Mouse (Mus musculus) WW6 (cell line): ENCODE measurements around the gene Bricd5.

Experiments used
- DNase-seq: peaks from one replicate; pipeline ENCODE4 v3.0.0-alpha.2; 2013; ENCODE audit warnings: low read depth, low spot score

The Bricd5 gene

DNA sequence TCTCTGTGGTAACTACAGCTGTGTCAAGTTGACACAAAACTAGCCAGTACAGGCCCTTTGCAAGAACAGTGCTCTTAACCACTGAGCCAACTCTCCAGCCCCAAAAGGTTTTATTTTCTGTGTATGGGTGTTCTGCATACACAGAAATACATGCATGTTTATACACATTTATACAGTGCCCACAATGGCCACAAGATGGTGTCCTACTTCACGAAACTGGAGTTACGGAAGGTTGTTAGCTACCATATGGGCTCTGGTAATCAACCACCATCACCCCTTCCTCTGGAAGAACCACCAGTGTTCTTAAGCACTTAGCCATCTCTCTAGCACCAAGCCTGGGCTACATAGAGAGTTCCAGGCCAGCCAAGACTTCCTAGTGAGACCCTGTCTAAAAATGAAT lies 12.1 kb upstream of the Bricd5 start:
- no peak for DNase-seq

DNA sequence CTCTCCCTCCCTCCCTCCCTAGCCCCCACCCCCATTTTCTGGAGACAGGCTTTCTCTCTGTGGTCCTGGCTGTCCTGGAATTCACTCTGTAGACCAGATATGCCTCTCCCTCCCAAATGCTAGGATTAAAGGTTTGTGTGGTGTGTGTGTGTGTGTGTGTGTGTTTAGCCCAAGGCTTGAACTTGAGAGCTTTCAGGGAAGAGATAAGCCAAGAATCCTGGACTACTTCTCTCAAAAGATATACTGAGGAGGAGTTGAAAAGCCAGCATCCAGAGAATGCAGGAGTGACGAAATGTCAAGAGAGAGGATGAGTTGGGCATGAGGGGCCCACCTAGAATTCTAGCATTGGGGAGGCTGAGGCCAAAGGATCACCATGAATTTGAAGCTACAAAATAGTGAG lies 10.8 kb upstream of the Bricd5 start:
- no peak for DNase-seq

DNA sequence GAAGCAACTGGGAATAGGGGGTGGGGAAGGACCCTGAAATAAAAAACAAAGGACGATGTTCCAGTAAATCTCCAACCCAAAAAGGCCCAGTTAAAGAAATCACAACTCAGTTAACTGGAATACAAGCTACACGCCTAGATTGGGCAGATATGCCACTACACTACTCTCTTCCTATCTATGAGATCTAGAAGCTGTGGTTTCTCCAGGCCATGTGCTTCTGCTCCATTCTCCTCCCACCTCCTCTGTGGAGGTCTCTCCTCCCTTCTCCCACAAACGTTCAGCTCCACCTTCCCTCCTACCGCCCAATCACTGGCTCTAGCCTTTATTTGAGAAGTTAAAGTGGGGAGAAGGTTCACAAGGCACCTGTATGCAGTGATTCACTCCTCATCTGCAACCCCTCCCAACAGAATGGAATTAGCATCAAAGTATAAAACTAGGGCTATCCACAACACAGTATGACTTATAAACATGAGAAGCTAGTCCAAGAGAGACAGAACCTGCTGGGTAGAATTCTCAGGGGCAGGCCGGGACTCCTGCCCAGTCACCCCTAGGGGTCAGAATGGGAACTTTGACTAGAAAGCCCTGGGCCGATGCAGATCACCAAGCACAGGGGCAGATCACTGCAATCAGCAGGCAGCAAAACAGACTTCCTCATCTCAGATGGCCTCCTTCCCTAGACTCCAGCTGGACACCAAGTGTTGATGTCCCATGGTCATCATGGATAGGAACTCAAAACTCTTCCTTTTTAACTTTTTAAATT lies 10.1 kb upstream of the Bricd5 start:
- no peak for DNase-seq

DNA sequence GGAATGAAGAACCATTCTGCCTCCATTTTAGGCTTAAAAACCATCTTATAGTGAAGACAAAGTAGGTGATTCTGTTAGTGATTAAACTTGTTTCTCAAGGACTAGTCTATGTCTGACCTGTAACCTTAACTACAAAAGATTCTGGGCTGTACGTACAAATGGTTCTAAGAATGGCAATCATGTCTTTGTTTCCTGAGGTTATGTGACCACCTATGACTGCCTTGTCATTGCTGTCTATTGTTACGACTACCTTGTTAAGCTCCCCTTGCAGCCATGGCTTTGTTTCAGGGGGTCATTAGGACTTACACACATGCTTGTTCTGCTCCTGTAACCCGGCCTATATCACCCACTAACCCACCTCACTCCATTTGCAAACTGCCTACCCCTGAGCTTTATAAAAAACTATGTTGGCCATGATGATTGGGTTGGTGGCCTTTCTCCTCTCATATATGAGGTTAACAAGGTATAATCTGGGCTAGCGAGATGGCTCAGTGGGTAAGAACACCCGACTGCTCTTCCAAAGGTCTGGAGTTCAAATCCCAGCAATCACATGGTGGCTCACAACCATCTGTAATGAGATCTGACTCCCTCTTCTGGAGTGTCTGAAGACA lies 4.9 kb upstream of the Bricd5 start:
- no peak for DNase-seq

DNA sequence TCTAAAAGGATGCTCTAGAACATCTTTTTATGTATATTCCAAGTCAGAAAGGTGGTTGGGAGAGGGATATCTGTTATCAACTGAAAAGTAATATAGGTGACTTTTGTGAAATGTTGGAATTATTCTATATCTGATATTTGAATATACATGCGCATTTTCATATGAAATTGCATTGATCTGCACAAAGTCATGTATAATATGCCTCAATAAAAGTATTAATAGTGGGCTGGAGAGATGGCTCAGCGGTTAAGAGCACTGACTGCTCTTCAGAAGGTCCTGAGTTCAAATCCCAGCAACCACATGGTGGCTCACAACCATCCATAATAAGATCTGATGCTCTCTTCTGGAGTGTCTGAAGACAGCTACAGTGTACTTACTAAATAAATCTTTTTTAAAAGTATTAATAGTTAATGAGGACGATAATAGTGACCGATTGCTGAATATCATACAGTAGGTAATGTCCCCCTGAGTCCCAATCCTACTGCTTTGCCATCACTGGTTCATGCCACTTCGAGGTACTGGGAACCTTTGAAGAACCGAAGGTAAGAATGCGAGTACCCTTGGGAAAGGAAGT lies 4.3 kb upstream of the Bricd5 start:
- no peak for DNase-seq

DNA sequence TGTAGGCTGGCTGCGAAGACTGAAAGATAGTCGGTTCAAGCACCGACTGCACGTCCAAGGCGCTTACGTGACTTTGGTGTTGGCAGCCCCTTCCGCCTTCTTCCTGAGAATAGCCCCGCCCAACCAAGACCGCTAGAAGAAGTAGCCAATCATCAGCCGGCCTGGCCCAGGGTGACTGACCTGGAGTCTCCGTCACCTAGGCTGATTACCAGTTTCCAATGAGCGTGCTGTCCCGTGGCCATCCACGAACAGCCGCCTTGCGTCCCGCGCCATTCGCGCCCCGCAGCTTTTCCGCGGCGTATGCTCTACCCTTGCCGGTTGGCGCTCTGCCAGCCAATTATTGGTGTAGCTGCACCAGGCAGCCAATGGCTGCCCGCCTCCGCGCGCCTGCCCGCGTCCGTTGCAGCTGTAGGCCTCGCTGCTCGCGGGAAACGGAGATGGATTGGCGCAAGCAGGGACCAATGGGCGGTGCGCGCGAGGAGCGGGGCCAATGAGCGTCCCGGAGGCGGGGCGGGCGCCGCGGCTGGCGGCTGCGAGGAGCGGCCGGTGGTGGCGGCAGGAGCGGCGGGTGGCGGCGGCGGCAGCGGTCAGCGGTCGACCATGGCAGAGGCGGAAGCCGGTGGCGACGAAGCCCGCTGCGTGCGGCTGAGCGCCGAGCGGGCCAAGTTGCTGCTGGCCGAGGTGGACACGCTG lies 3.6 kb upstream of the Bricd5 start, which contains the start of the genes E4f1 and Pgp:
Gene E4f1 (minus strand): TSS at position 404 of the 693 bp plus-strand sequence.
Gene Pgp (plus strand): TSS at position 483 of the 693 bp plus-strand sequence.
- peak; percentile 95 for DNase-seq

DNA sequence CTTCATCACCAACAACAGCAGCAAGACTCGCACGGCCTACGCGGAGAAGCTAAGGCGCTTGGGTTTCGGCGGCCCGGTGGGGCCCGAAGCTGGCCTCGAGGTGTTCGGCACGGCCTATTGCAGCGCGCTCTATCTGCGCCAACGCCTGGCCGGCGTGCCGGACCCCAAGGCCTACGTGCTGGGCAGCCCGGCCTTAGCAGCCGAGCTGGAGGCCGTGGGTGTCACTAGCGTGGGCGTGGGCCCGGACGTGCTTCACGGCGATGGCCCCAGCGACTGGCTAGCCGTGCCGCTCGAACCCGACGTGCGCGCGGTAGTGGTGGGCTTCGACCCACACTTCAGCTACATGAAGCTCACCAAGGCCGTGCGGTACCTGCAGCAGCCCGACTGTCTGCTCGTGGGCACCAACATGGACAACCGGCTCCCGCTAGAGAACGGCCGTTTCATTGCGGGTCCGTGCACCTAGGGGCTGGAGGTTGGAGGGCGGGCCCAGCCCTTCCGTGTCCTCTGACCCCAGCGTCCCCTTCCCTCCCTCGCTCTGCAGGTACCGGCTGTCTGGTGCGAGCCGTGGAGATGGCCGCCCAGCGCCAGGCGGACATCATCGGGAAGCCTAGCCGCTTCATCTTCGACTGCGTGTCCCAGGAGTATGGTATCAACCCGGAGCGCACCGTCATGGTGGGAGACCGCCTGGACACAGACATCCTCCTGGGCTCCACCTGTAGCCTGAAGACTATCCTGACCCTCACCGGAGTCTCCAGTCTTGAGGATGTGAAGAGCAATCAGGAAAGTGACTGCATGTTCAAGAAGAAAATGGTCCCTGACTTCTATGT lies 2.8 kb upstream of the Bricd5 start:
- DNase-seq: no peak

DNA sequence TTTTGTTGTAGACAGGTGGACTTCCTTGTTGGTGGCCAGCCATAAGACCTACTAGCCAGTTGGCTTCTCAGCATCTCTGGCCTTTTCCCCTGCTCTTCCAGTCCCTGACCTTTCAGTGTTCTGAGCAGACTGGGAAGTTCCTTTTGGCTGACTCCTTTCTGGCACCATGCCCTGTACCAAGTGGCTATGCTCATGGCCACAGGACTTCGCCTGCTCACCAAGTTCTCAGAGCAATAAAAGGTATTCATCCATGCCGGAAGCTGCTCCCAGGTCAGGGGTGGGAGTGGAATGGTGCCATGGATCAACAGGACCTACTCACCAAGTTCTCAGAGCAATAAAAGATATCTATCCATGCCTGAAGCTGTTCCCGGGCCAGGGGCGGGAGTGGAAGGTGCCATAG lies 1.2 kb upstream of the Bricd5 start:
- no peak for DNase-seq

DNA sequence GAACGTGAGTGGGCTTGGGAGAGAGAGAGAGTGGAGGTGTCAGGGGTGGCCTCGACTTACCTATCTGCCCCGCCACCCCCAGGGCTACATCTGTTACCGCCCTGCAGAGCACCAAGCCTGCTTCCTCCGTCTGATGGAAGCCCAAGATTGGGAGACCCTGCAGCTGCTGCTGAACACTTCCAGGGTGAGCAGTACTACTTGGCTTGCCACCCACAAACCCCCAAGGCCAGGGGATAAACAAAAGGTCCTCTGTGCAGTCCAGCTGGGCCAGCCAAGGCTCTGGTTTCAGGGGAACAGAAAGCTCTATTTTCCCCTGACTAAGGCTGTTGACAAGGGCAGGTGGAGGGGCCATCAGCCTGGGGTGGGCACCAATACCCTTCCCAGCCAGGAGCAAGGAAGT lies 873 bp downstream of the Bricd5 start:
- no peak for DNase-seq

DNA sequence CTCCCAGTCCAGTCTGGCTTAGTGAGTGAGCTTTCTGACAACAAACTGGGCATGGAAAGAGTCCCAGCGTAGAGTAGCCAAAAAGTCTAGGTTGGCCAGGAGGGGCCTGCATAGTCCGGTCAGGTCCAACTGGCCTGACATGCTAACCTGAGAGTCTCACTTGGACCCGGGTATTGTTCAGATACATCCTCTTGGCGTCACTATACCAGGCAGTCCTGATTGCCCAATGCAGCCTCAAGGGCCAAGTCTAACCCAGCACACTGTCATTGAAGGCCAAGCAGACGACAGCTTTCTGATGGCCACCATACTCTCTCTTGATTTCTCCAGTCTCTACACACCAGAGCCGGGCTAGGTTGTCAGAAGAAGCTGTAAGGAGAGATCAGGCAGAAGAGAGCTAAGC lies 1.9 kb downstream of the Bricd5 start:
- DNase-seq: no peak

DNA sequence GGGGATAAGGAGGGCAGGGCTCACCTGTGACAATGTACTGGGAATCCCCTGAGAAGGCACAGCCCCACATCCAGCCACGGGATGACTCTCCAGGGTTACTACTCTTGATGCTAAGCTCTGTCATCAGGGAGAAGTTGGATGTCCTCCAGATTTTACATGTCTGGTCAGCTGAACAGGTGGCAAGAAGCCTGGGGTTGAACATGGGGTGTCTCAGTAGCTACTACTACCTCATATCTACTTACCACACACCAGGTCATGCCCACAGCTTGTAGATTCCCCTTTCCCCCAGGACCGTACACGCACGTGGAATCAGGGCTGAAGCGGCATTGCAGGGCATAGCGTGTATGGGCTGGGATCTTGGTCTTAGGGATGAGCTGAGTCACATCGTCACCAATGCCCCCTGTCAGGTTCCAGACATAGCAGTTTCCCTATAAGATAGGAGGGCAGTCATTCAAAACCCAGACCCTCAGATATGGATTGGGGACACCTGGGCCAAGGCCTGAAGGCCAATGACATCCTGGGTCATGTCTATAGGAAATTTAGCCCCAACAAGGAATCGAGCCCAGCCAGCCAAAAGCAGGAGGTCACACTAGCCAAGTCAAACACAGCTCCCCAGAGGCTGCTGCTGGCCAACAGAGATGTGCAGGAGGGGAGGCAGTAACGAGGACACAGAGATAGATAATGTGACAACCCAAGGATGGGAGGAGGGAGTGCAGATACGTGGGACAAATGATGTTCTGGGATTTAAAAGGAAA lies 2.5 kb downstream of the Bricd5 start:
- DNase-seq: no peak

DNA sequence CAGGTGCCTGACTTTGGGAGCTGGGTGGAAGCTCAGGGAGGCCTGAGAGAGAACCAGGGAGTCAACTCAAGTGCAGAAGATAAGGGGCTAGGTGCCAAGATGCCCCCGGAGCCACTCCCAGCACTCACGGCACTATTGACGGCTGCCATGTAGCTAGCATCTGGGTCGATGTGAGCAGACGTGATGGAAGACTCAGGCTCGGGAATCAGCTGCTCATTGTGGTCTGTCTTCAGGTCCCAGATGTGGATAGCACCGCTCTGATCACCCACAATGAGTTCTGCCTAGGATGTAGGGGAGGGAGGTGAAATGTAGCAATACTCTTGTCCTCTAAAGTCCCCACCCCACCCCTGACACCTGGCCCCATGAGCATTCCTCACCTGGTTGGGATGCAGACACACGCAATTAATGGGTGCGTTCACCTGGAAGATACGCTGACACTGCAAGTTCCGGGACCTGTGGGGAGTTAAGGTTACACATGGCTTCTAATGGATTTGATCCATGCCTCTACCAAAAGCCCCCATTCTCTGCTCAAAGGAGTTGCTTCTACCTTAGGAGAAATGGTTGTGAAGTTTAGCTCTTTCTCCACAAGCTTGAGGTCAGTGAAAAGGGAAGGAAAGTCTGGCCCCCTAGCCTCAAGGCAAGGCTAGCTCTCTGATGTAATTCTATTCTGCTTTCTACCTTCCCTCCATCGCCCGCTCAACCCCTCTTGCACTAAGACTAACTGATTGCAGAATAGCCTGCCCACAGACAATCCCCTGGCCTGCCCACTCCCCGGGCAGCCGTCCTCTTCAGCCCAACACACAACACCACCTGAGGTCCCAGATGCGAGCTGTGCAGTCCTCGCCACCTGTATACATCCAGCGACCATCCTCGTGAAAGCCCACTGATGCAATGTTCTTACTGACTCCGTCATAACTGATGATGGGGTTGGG lies 3.6 kb downstream of the Bricd5 start:
- DNase-seq: no peak

DNA sequence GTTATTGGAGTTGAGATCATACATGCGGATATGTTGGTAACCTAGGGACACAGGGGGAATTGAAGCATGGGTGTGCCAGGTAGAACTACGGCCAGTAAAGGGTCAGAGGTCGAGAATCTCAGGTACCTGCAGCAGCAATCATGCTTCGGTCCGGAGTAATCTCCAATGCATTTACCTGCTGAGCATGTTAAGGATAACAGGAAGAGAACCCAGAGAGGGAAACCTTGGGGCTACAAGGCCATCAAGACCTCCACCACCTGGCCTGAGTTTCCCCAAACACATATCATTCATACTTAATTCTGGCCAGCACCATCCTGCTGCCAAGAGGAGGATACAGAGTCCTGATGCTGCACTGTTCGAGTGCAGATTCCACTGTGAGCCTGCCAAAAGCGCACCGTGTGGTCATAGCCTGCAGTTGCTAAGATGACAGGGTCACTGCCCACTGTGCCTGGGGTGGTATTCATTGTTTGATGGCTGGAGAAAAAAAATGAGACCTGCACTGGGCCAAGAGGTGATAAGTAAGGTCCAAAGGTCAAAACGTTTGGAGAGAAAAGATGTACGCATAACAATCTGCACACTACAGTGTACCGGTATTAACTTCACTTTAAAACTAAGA lies 4.4 kb downstream of the Bricd5 start:
- no peak for DNase-seq

DNA sequence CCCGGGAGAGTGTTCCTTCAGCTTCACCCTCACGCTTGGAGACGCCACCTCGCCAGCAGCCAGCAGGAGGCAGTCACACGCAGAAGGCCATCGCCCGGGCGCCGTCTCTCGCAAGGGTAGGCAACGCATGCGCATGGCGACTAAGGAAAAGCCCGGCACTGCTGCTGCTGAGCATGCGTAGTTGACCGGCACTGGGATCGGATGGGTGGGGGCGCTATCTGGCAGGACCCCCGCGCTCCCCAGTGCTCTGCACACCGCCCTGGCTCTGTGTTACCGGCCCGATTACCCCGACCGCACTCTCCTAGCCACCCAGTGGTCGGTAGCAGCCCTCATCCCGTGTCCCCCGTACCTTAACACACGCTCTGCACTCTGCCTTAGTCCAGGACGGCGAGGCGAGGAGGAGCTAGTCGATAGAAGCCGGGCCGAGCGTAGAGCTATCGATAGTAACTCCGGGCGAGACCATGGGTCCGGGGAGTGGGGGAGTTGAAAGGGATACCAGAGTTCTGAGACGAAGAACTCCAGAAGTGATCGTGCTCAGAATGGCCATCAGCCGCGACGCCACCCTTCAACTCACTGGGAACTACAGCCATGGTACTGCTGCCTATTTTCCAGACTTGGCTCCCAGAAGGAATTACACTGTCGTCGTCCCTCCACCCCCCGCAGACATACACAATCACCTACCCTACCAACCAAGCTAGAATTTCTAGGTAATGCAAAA lies 5.1 kb downstream of the Bricd5 start, which contains the start of gene Mlst8:
Gene Mlst8 (minus strand): TSS at position 416 of the 718 bp plus-strand sequence.
- DNase-seq: peak; percentile 91

DNA sequence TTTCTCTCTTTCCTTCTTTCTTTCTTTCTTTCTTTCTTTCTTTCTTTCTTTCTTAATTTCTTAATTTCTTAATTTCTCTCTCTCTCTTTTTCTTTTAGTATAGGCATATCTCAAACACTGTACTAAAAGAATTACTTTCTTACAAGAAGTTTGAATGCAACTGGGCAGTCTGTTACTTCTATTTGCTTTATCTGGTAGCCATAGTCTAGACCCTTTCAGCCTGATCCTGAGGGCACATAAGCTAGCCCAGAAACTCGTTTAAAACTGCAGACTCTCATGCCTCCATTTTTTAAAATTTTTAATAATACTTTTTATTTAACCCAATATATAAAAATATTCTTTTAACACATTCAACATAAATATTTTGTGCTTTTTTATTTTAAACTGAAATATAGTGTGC lies 5.7 kb downstream of the Bricd5 start:
- DNase-seq: no peak

DNA sequence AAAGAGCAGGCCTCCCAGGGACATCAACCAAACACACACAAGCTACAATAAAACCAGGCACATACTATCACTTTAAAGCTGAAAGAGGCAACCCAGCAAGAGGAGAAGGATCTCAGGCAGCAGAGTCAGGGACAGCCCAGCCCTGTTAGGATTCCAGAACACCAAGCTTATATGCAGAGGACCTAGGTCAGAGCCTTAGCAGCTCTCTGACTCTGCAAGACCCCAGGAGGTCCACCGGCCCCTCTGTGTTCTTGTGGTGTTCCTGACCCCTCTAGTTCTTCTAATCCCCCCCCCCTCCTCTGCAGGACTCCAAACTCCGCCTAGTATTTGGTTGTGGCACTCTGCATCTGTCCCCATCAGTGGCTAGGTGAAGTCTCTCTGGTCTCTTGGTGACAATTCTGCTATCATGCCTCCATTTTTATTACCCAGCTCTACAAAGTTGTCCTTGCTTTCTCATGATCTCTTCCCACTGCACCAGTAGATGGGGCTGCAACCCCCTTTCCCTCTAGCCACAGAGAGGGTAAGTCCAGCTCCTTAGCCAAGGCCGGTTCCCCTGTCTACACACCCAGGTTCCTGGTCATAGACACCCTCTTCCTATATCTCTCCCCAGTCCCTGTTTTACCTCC lies 6.6 kb downstream of the Bricd5 start:
- no peak for DNase-seq

DNA sequence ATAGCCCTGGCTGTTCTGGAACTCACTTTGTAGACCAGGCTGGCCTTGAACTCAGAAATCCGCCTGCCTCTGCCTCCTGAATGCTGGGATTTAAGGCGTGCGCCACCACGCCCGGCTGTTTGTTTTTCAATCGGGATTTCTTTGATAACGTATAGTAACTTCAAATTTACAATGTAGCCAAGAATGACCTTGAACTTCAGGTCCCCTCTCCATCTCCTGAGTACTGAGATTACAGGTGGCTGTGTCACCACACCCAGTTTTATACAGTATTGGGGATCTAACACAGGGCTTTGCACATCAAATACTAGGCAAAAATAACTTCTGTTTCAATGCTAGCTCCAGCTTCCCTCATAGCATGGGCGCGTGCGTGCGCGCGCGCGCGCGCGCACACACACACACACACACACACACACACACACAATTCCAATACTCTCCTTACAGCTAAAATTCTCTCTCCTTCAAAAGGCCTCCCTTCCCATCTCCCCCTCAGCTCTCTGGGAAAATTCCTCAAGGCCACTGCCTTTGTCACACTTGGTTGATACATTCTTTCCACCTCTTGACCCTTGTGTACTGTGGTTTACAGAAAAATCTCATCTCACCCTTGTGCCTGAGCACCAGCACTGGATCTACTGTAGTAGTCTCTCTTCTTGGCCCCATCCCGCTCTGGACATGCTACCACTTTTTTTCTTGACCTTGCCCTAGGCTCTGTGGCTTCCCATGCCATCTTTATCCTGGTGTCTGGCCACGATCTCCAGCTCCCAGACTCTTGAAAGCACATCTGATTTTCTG lies 7.5 kb downstream of the Bricd5 start:
- no peak for DNase-seq
